Mouse (Mus musculus) lung, embryonic 15.5 days (tissue): ENCODE measurements around the gene Ddx41. TPM values are rescaled to one million over a fixed set of nuclear protein-coding genes. Genes with fewer than 3 reads are reported as not detected.

Experiments
- ATAC-seq: fragments of 200-750 bp; cut with Nextera tagmentation; 2 replicates; pipeline ENCODE4 v1.8.0; 2017; ENCODE audit warnings: moderate number of reproducible peaks, borderline replicate concordance; ENCODE audit not compliant: low FRiP score, low TSS enrichment; ENCODE audit errors: extremely low read depth
- H3K27ac ChIP-seq: fragments of 300-500 bp; sonication (generic); 2 replicates; pipeline ENCODE4 v1.5.1; 2015; ENCODE audit warnings: moderate library complexity, mild to moderate bottlenecking, inconsistent platforms
- H3K27me3 ChIP-seq: fragments of 300-500 bp; sonication (generic); 2 replicates; pipeline ENCODE4 v1.6.1; 2015; ENCODE audit warnings: inconsistent platforms
- H3K36me3 ChIP-seq: fragments of 300-500 bp; sonication (generic); 2 replicates; pipeline ENCODE4 v1.6.1; 2015; ENCODE audit warnings: inconsistent platforms
- H3K4me1 ChIP-seq: fragments of 300-500 bp; sonication (generic); 2 replicates; pipeline ENCODE4 v1.6.1; 2015; ENCODE audit warnings: inconsistent platforms
- H3K4me2 ChIP-seq: fragments of 300-500 bp; sonication (generic); 2 replicates; pipeline ENCODE4 v1.6.1; 2015; ENCODE audit warnings: inconsistent platforms, mild to moderate bottlenecking, moderate library complexity
- H3K4me3 ChIP-seq: fragments of 300-500 bp; sonication (generic); 2 replicates; pipeline ENCODE4 v1.5.1; 2015; ENCODE audit warnings: mild to moderate bottlenecking, inconsistent platforms
- H3K9ac ChIP-seq: fragments of 300-500 bp; sonication (generic); 2 replicates; pipeline ENCODE4 v1.6.1; 2015; ENCODE audit warnings: inconsistent platforms
- H3K9me3 ChIP-seq: fragments of 300-500 bp; sonication (generic); 2 replicates; pipeline ENCODE4 v1.6.1; 2016; ENCODE audit warnings: inconsistent platforms
- WGBS: fragments of 180-500 bp; shearing (Covaris S2); methylation state at CpG from one replicate; pipeline ENCODE4 v1.1.7; 2015; 5-methylcytosine and 5-hydroxymethylcytosine counted together
- polyA plus RNA-seq: library from polyadenylated mRNA; unstranded; fragments of >200 nt; fragmentation: Nextera tagmentation; extraction: Ambion mirVana; gene quantifications from 2 replicates; pipeline ENCODE4 v1.2.1, GENCODE M21; 2015

Gene Ddx41
- polyA plus RNA-seq, 1 experiment from 2014 or later = 65.7 TPM

- no peak for ATAC-seq
- no peak overlapping the region for H3K27ac ChIP-seq
- H3K9me3 ChIP-seq = no peaks in the 10 kb centered on the region
- WGBS = 88% methylated on average over 8 of the region's 8 CpGs
- no peak overlapping the region for H3K4me2 ChIP-seq
- H3K36me3 ChIP-seq = peaks cover 73% of the 10 kb centered on the region
- no peak overlapping the region for H3K4me3 ChIP-seq
- H3K27me3 ChIP-seq = peaks cover 11% of the 10 kb centered on the region; the same call in 1 of the 2 replicates
- H3K4me1 ChIP-seq = peaks cover 10% of the 10 kb centered on the region; the same call in 1 of the 2 replicates
- H3K9ac ChIP-seq = no peak overlapping the region
Measured at GRCm38 (mm10) chr13:55502405-55502804, 34.1 kb downstream of the Ddx41 start.

- 56% methylated on average over 10 of the region's 10 CpGs for WGBS
- H3K4me1 ChIP-seq = peaks cover 19% of the 10 kb centered on the region; the same call in 1 of the 2 replicates
- no peak overlapping the region for H3K4me2 ChIP-seq
- no peak overlapping the region for H3K9ac ChIP-seq
- H3K9me3 ChIP-seq = no peaks in the 10 kb centered on the region
- H3K27me3 ChIP-seq = peaks cover 11% of the 10 kb centered on the region; the same call in 1 of the 2 replicates
- no peak overlapping the region for H3K4me3 ChIP-seq
- no peak for ATAC-seq
- H3K36me3 ChIP-seq = peaks cover 57% of the 10 kb centered on the region
- no peak overlapping the region for H3K27ac ChIP-seq
Measured at GRCm38 (mm10) chr13:55500575-55500974, 35.9 kb downstream of the Ddx41 start.

- H3K27me3 ChIP-seq = peaks cover 11% of the 10 kb centered on the region; the same call in 1 of the 2 replicates
- H3K4me2 ChIP-seq = no peak overlapping the region
- ATAC-seq = no peak
- WGBS = 57% methylated on average over 11 of the region's 11 CpGs
- peaks cover 31% of the 10 kb centered on the region for H3K4me1 ChIP-seq
- peaks cover 40% of the 10 kb centered on the region for H3K36me3 ChIP-seq
- H3K9me3 ChIP-seq = no peaks in the 10 kb centered on the region
- H3K27ac ChIP-seq = no peak overlapping the region
- no peak overlapping the region for H3K4me3 ChIP-seq
- no peak overlapping the region for H3K9ac ChIP-seq
Measured at GRCm38 (mm10) chr13:55498906-55499305, 37.6 kb downstream of the Ddx41 start.

GRCm38 (mm10) chr13:55496661-55497060 lies 39.8 kb downstream of the Ddx41 start:
- WGBS = 79% methylated on average over 6 of the region's 6 CpGs
- no peak overlapping the region for H3K27ac ChIP-seq
- no peak for ATAC-seq

GRCm38 (mm10) chr13:55495702-55496101 lies 40.8 kb downstream of the Ddx41 start:
- Histone ChIP-seq H3K9me3 (no peaks in the 10 kb centered on the region), H3K4me3 (no peak overlapping the region), H3K4me1 (peaks cover 30% of the 10 kb centered on the region), H3K9ac (no peak overlapping the region), H3K36me3 (peaks cover 15% of the 10 kb centered on the region), H3K4me2 (no peak overlapping the region), H3K27me3 (peaks cover 16% of the 10 kb centered on the region; the same call in 1 of the 2 replicates), H3K27ac (no peak overlapping the region)
- 35% methylated on average over 4 of the region's 4 CpGs for WGBS
- no peak for ATAC-seq

More at GRCm38 (mm10) chr13:55496661-55497060, 39.8 kb downstream of the Ddx41 start:
- Histone ChIP-seq H3K4me2 (no peak overlapping the region), H3K27me3 (peaks cover 16% of the 10 kb centered on the region; the same call in 1 of the 2 replicates), H3K4me3 (no peak overlapping the region), H3K36me3 (peaks cover 20% of the 10 kb centered on the region), H3K9ac (no peak overlapping the region), H3K9me3 (no peaks in the 10 kb centered on the region), H3K4me1 (peaks cover 31% of the 10 kb centered on the region)

- Histone ChIP-seq H3K4me1 (peaks cover 24% of the 10 kb centered on the region), H3K27ac (no peak overlapping the region), H3K4me2 (no peak overlapping the region), H3K9ac (no peak overlapping the region), H3K36me3 (peaks cover 12% of the 10 kb centered on the region), H3K9me3 (no peaks in the 10 kb centered on the region), H3K4me3 (no peak overlapping the region), H3K27me3 (peaks cover 16% of the 10 kb centered on the region; the same call in 1 of the 2 replicates)
- 16% methylated on average over 18 of the region's 18 CpGs for WGBS
- ATAC-seq = peak; percentile 50
Measured at GRCm38 (mm10) chr13:55494883-55495621, 41.4 kb downstream of the Ddx41 start.

GRCm38 (mm10) chr13:55494257-55494656 lies 42.2 kb downstream of the Ddx41 start:
- 13% methylated on average over 2 of the region's 2 CpGs for WGBS
- Histone ChIP-seq H3K27ac (no peak overlapping the region), H3K4me3 (no peak overlapping the region), H3K4me1 (peaks cover 21% of the 10 kb centered on the region), H3K9me3 (no peaks in the 10 kb centered on the region), H3K27me3 (peaks cover 14% of the 10 kb centered on the region; the same call in 1 of the 2 replicates), H3K9ac (no peak overlapping the region), H3K36me3 (peaks cover 8% of the 10 kb centered on the region), H3K4me2 (no peak overlapping the region)
- peak; percentile 20; the same call in 1 of the 2 replicates for ATAC-seq

GRCm38 (mm10) chr13:55487578-55488498 lies 48.6 kb downstream of the Ddx41 start, which contains the start of gene Dbn1:
Dbn1 (minus strand) TSS chr13:55488111.
- peaks cover 9% of the 10 kb centered on the region; the same call in 1 of the 2 replicates for H3K27me3 ChIP-seq
- ATAC-seq = peak; percentile 80
- WGBS = 2% methylated on average over 67 of the region's 83 CpGs

GRCm38 (mm10) chr13:55486916-55487577 lies 49.4 kb downstream of the Ddx41 start:
- Histone ChIP-seq H3K9ac (peak overlapping the region; percentile 95), H3K4me3 (peak overlapping the region; percentile 97), H3K4me1 (peaks cover 50% of the 10 kb centered on the region), H3K36me3 (peaks cover 2% of the 10 kb centered on the region; the same call in 1 of the 2 replicates), H3K27ac (peak overlapping the region; percentile 87), H3K27me3 (peaks cover 3% of the 10 kb centered on the region; the same call in 1 of the 2 replicates), H3K4me2 (peak overlapping the region; percentile 93), H3K9me3 (no peaks in the 10 kb centered on the region)
- 2% methylated on average over 27 of the region's 29 CpGs for WGBS
- peak; percentile 61 for ATAC-seq

More at GRCm38 (mm10) chr13:55487578-55488498, 48.6 kb downstream of the Ddx41 start, which contains the start of gene Dbn1:
- H3K9me3 ChIP-seq = no peaks in the 10 kb centered on the region
- H3K4me3 ChIP-seq = peak within 1 kb of the TSS; percentile 97
- peak within 1 kb of the TSS; percentile 93 for H3K4me2 ChIP-seq
- peak within 1 kb of the TSS; percentile 87 for H3K27ac ChIP-seq
- H3K36me3 ChIP-seq = no peaks in the 10 kb centered on the region
- H3K4me1 ChIP-seq = peaks cover 44% of the 10 kb centered on the region
- peak within 1 kb of the TSS; percentile 95 for H3K9ac ChIP-seq

- H3K27ac ChIP-seq = no peak overlapping the region
- peaks cover 10% of the 10 kb centered on the region for H3K36me3 ChIP-seq
- WGBS = 35% methylated on average over 14 of the region's 14 CpGs
- peak overlapping the region; percentile 97 for H3K4me3 ChIP-seq
- peak overlapping the region; percentile 95 for H3K9ac ChIP-seq
- H3K4me2 ChIP-seq = peak overlapping the region; percentile 93
- H3K27me3 ChIP-seq = no peaks in the 10 kb centered on the region
- H3K4me1 ChIP-seq = peaks cover 50% of the 10 kb centered on the region
- no peaks in the 10 kb centered on the region for H3K9me3 ChIP-seq
- ATAC-seq = no peak
Measured at GRCm38 (mm10) chr13:55486029-55486794, 50.2 kb downstream of the Ddx41 start.
